Mouse (Mus musculus): ENCODE results near the gene Dusp28. TPM values are rescaled to one million over a fixed set of nuclear protein-coding genes. Genes with fewer than 3 reads are reported as not detected.
A peak's percentile ranks its signal among the peaks of the same experiment; 100 is the strongest.

Gene Dusp28
- total RNA-seq (2021): 10 to 100 TPM; 12.5 to 17.2 TPM
- polyA plus RNA-seq (2012; rRNA removed): 97.2 and 107 TPM in 2 replicates
- long read RNA-seq, transcript Dusp28-201 (2 exons, 1,314 nt): major isoform, 12 of 15 reads
- long read RNA-seq, partial matches to known transcripts: 0 of 15 reads
- long read RNA-seq, other reads (novel, unspliced or antisense): 3 of 15 reads

DNA sequence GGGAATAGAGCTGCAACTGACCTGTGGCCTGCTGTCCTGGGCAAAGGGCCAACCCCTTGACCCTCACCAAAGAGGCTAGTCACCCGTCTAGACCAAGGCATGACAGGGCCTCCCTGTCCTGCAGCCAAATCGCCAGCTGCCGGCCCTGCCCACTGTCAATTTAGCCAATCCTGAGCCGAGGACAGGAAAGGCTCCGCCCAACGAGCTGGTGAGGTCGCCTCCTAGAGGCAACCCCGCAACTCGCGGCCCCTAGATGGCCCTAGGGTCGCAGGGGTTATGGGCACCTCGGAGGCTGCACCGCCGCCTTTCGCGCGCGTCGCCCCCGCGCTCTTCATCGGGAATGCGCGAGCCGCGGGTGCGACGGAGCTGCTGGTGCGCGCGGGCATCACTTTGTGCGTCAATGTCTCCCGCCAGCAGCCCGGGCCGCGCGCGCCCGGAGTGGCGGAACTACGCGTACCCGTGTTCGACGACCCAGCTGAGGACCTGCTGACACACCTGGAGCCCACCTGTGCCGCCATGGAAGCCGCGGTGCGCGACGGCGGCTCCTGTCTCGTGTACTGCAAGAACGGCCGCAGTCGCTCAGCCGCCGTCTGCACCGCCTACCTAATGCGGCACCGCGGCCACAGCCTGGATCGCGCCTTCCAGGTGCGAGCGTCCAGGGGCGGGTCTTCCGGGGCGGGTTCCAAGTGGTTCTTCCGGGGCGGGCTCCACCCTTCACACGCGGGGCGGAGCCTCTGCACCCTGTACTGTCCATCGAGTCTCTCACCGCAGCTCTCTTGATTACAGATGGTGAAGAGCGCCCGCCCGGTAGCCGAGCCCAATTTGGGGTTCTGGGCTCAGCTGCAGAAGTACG lies at the start of gene Dusp28:
Gene Dusp28, plus strand, starts transcription at position 203 of the 853 bp plus-strand sequence.
- peak; percentile 96 for DNase-seq

- no peak for DNase-seq
These were observed 45.3 kb upstream of the Dusp28 start for GRCm38 (mm10) chr1:92861503-92861902.

- DNase-seq: no peak
These were observed 43.5 kb upstream of the Dusp28 start for GRCm38 (mm10) chr1:92863268-92863667.

- DNase-seq: no peak
These were observed 40.6 kb upstream of the Dusp28 start for GRCm38 (mm10) chr1:92866170-92866569.

- no peak for DNase-seq
These were observed 36.8 kb upstream of the Dusp28 start for GRCm38 (mm10) chr1:92869985-92870384.

- DNase-seq: no peak
These were observed 34.1 kb upstream of the Dusp28 start for GRCm38 (mm10) chr1:92872666-92873065.

DNA sequence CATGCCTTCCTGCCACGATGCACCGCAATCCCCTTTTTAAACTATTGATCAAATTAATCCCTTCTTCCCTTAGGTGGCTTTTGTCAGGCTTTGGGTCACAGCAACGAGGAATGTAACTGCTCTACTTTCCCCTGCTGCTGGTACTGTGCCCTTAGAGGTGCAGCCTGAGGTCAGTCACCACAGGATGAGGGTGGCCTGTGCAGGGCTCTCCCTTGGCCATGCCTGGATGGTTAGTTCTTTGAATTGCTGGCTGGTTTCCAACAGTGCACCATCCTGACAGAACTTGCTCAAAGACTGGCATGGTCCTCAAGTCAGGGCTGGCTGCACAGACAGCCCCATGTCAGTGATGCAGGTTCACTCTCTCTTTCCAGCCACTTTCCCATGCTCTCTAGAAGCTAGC lies 32.8 kb upstream of the Dusp28 start:
- no peak for DNase-seq

DNA sequence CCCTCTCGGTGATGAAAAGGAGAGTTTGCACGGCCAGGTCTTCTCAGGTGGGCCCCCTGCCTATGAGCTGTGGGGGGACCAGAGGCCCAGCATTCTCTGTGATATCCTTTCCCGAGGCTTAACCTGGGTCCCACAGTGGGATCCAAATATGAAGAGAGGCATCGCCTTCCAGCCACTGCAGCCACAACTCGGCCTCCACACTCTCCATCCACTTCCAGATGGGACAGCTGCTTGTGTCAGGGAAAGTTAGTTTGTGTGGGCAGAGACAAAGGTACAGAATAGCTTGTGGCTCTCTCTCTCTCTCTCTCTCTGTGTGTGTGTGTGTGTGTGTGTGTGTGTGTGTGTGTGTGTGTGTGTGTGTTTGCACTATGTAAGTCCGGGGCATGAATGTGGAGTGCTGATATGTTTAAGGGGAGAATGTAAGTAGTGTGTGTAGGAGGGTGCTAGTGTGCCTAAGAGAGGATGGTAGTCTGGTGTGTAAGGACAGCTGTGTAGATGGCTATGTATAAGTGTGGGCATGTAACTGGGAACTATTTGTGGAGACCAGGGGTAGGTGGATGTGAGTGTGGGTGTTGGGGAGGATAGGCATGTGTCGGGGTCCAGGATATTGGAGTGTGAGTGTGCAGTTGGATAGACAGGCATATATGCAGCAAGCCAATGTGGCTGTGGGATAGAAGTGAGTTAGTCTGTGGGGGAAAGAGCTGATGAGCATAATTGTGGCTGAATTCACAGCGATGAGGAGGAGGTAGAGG lies 31.2 kb upstream of the Dusp28 start:
- no peak for DNase-seq

DNA sequence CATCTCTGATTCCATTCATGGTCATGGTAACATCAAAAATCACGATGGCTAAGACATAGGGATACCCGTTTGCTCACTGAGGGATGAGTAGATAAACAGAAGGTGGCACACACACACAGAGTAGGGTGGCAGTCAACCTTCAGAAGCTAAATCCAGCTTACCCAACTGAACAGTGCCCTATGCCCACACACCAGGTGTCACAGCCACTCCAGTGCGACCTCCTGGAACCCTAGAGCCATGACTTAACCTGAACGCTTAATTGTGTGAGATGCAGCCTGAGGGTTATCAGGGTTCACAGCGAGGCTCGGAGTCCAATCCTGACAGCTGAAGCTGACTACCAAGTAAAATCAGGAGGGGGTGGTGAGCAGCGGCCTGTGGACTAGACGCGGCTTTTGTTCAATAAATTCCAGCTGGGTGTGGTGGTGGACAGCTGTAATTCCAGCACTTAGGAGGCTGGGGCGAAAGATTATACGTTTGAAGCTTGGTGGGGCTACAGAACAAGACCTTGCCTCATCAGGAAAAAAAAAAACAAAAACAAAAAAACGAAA lies 29.3 kb upstream of the Dusp28 start:
- DNase-seq: no peak

DNA sequence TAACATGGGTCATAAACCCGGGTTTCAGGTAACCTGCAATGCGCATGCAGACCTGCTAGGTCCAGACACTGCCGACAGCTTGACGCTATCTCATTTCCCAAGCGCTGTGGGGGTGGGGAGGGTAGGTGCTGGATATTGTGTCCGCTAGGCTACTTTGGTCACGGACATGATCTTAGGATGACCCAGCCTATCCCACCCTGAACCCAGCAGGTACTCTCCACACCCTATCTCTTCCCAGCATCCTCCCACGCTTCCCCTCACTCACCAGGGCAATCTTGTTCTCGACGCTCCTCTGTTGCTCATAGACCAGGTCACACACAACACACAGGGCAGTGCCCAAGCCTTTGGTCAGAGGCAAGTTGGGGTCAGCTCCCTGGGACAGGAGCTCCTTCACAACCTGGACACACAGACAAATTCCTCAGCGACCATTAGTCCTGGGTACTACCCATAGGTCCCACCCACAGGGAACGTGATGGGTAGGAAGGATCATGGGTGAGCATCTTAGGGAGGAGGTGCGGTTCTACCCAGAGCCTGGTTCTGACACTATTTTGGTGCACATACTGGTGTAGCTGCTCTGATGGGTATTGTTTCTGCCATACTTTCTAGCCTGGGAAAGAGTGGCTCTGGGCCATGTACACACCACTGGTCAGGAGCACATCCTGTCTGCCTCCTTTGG lies 28.6 kb upstream of the Dusp28 start:
- no peak for DNase-seq

GRCm38 (mm10) chr1:92879266-92879665 lies 27.5 kb upstream of the Dusp28 start:
- DNase-seq: no peak

GRCm38 (mm10) chr1:92880101-92880500 lies 26.7 kb upstream of the Dusp28 start:
- DNase-seq: no peak

DNA sequence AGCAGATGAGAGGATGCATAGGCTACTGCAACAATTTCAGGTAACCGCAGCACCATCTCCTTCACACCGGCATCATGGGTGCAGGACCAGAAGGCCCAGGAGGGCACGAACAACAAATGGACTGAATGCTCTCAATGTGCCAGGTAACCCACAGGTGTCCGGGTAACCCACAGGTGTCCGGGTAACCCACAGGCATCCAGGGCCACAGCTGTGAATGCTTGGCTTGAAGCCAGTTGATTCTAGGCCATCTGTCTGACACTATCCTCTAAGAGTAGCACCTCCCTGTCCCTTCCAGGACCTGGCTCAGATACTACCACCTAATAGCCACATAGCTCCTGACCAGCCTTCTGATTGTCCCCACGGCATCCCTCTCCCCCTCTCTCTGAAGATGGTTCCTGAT lies 24.8 kb upstream of the Dusp28 start:
- DNase-seq: no peak

DNA sequence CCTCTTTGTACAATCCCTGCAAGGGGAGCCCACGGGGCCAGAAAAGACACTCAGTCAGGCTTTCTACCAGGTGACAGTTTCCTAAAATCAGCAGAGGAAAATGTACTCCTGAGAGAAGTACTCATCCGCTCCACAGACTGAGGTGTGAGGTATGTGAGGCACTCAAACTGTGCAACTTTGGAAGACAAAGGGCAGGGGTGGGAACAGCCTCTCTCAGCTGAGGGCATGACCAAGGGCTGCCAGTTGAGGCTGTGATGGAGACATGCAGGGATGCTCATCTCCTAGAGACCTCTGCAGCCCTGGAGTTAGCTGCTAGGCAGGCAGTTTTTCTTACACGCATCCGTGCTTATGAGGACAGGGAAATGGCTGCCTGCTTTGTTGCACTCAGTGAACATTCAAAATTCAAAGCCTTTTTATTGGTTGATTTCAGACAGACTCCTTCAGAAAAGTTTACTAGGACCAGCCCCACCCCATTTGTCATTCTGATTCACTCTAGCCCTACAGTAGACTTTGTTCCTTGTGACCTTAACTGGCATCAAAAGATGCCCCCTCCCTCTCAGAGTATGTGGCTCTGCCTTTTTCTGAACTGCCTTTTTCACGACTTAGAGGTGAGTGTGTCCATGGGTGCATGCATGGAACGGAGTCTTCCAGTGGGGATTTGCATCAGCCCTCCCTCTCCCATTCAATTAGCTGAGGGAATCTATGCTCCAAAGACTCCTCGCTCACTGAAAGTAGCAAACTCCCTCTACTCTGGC lies 17.7 kb upstream of the Dusp28 start:
- DNase-seq: no peak

DNA sequence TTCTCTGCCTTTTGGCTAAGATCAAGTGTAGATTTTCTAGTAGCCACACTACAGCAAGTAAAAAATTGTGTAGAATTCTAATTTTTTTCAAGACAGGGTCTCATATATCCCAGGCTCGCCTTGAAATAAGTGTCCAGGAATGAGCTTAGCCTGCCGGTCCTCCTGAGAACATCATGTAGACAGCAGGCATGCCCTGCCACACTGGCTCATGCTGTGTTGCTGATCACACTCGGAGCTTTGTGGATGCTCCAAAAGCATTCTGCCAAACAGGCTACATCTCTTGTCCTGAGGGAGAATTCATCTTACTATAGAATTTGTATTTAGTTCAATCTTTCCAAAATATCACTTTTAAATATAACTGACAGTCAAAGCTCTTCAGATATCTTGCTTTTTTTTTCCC lies 14.0 kb upstream of the Dusp28 start:
- DNase-seq: no peak

- peak; percentile 24 for DNase-seq
These were observed 12.9 kb upstream of the Dusp28 start for GRCm38 (mm10) chr1:92893896-92894295.

- peak; percentile 82 for DNase-seq
These were observed 11.7 kb upstream of the Dusp28 start for GRCm38 (mm10) chr1:92895089-92895488.

- peak; percentile 81 for DNase-seq
These were observed 4.0 kb upstream of the Dusp28 start, which contains the start of gene Ankmy1 for GRCm38 (mm10) chr1:92902786-92903185. TSS of gene Ankmy1 (minus strand) at chr1:92902906.

- DNase-seq: peak; percentile 63
These were observed 3.2 kb upstream of the Dusp28 start for GRCm38 (mm10) chr1:92903627-92904026.

DNA sequence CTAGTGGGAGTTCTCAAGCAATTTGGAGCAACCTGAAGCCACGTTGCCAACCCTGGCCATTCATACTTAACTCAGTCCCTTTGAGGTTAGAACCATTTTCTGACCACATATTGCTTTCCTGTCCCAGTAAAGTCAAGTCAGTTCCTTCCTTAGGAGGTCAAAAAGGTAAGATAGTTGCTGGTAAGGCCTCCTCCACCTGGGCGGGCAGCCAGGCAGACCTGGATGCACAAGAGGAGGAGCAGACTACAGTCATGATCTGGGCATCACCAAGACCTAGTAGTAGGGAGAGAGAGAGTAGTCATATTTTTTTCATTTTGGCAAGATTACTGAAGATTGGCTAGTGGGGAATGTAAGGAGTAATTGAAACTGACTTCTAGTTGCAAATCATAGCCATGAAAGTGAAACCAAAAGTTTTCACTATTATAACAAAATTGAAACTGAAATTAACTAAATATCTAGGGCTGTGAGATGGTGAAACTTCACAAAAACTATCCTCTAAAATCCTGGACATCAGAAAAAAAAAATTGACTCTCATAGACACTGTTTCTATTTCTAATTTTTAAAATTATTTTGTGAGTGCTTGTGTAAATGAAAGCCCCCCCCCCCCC lies 974 bp upstream of the Dusp28 start:
- no peak for DNase-seq
